Mouse (Mus musculus) duodenum, adult 2 months (tissue): ENCODE measurements around the gene 4933407L21Rik. TPM values are rescaled to one million over a fixed set of nuclear protein-coding genes. Genes with fewer than 3 reads are reported as not detected.

Experiments used
- polyA plus RNA-seq: library from polyadenylated mRNA; depleted of rRNA; stranded (reverse); fragments of >200 nt; gene quantifications from 2 replicates; pipeline ENCODE4 v1.2.3, GENCODE M21; 2012; ENCODE audit warnings: low replicate concordance; rRNA removed

Gene 4933407L21Rik
- 0.39 and 0.53 TPM in 2 replicates for polyA plus RNA-seq

DNA sequence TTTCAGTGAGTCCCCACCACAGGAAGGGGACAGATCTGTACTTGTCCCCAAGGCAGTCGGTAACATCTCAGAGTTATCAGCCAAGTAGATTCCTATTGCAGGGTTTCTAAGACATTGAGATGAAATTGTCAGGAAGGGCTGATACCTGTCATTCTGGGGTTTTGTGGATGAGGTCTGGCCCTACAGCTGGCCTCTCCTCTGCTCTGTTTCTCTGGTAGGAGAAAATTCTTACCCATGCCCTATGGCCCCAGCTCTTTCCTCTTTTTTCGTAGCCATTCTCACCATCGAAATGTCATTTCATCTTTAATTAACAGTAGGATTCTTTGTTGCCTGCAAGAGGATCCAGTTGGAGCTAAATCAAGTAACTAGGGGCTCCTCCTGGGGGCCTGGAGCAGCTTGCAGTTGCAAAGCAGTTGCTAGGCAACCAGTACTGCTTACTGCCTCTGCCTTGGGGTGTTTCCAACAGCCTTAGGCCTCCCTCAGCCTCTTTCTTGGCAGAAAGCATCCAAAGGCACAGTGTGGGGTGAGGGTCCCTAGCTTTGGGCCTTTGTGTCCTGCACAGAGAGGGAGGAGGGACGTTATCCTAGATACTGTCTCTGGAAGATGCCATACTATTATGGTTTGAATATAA lies at the start of gene 4933407L21Rik:
TSS of gene 4933407L21Rik (plus strand) at position 427 of the 631 bp plus-strand sequence.

GRCm38 (mm10) chr1:85894231-85894747 lies 34.0 kb upstream of the 4933407L21Rik start, which contains the start of gene Itm2c:
Gene Itm2c (plus strand): TSS chr1:85894281.

DNA sequence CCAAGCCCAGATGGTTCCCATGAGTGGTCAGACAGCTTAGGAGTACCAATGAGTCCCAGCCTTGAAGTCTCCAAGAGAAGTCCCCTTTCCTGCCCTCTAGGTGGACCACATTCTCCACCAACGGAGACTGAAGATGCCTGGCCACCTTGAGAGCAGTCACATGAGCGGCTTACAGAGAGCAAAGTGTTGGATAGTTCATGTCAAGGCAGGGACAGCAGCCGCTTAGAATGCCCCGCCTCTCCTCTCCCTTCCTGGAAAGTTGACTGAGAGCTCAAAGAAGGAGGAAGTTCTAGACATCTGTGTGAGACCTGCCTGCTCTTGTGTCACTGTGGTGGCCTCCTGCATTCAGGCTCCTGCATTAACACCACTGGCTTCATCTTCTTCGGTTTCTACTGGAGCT lies 32.6 kb downstream of the 4933407L21Rik start, which contains the start of gene Gpr55:
TSS of gene Gpr55 (minus strand) at position 135 of the 400 bp plus-strand sequence.

Other genes starting within 250 kb of the 4933407L21Rik start
- gene A630001G21Rik, start 149.8 kb upstream of the 4933407L21Rik start, polyA plus RNA-seq = 0.27 and 1.3 TPM in 2 replicates
- gene Cab39, start 135.0 kb upstream of the 4933407L21Rik start, polyA plus RNA-seq = 37.1 and 38.1 TPM in 2 replicates
- 95.4 and 123 TPM in 2 replicates for gene Itm2c, start 34.2 kb upstream of the 4933407L21Rik start, polyA plus RNA-seq
- 3.0 and 4.0 TPM in 2 replicates for gene Gpr55, start 32.5 kb downstream of the 4933407L21Rik start, polyA plus RNA-seq
- not detected in 2 replicates for gene Spata3, start 88.3 kb downstream of the 4933407L21Rik start, polyA plus RNA-seq
- gene 2810459M11Rik, start 117.4 kb downstream of the 4933407L21Rik start, polyA plus RNA-seq = 21.2 TPM in 2 replicates
- 12.0 and 13.5 TPM in 2 replicates for gene Psmd1, start 135.9 kb downstream of the 4933407L21Rik start, polyA plus RNA-seq
- gene Htr2b, start 183.5 kb downstream of the 4933407L21Rik start, polyA plus RNA-seq = 0.94 and 1.7 TPM in 2 replicates
- 0.33 TPM in 1 of 2 replicates, not detected in the other for gene Gm21972, start 205.2 kb downstream of the 4933407L21Rik start, polyA plus RNA-seq
- 1.00 and 1.8 TPM in 2 replicates for gene Armc9, start 226.3 kb downstream of the 4933407L21Rik start, polyA plus RNA-seq